Mouse (Mus musculus): ENCODE data around the gene Vmn2r83.
"Not testable (repeated sequence)": the region's sequence is repeated elsewhere in the genome, so short reads cannot be mapped to it uniquely, and the experiment has no call there.

The Vmn2r83 gene

GRCm38 (mm10) chr10:79468431-79468830 is at the start of gene Vmn2r83:
Gene Vmn2r83 (plus strand): TSS chr10:79468731.
- DNase-seq (ENCODE audit: low spot score) = no peak

- DNase-seq (ENCODE audit: low spot score) = not testable (repeated sequence)
These were observed 33.2 kb upstream of the Vmn2r83 start for GRCm38 (mm10) chr10:79435141-79435820.

DNA sequence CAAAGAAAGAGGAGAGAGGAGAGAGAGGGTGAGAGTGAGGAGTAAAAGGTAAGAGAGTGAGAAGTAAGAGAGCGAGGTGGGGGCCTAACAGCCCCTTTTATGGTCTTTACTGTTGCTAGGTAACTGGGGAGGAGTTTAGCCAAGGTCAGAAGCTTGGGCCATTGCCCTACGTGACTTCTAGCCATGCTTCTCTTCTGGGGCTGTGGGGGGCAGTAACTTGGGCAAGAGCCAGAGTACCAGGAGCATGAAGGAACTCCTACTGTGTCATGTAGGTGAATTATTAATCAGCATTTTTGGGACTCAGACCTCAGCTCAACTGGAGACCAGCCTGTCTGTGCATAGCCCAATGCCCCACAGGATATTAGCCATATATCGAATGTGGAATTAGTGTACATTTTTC is 27.4 kb downstream of the Vmn2r83 start:
- DNase-seq (ENCODE audit: low spot score) = no peak

DNA sequence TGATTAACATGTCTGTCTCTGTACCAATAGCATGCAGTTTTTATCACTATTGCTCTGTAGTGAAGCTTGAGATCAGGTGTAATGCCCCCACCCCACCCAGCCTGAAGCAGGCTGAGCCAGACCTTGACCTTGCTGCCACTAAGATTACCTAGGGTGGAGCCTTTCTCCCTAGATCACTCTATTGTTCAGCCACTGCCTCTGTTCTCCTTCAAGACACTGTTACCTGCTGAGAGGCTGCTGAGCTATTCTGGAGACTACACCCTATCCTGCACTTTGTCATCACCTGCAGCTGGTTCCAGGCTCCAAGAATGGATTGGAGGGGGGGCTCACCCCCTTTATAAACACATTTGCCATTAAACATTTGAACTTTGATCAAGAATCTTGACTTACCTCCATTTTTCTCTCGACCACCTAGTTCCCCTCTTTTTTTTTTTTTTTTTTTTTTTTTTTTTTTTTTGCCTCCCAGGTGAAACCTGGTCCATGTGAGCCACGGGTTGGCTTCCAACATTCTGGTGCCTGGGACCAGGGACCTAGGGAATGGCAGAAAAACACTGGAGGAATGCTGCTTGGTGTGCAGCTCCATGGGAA is 28.3 kb downstream of the Vmn2r83 start:
- DNase-seq (ENCODE audit: low spot score) = no peak

DNA sequence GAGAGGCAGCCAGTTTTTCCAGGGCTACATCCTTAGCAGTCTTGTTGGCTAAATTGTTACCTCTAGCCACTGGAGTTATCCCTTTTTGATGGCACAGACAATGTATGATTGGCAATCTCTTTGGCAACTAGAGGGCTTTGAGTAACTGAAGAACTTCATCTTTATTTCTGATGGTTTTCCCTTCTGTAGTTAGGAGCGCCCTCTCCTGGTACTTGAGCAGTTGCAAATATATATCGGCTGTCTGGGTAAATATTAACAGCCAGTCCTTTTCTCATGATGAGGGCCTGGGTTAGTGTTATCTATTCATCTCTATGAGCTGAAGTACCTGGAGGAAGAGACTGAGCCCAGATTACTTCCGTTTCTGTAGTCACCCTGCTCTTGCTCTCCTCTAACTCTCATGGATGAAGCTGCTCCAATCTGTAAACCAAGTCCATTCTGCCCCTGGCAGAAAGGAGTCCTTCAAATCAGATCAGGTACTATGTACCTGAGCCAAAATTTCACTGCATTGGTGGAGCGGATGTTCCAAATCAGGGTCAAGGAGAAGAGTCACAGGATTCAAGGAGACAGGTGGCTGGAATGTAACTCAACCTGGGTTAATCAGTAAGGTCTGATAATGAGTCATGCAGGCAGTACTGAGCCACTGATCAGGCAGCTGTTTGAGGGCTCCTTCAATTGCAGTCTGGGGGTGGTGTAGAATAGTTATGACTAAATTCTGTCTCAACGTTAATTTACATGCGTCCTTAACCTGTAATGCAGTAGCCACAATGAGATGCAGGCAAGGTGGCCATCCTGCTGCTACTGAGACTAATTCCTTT is 34.5 kb downstream of the Vmn2r83 start:
- DNase-seq (ENCODE audit: low spot score) = no peak

GRCm38 (mm10) chr10:79506709-79507108 is 38.2 kb downstream of the Vmn2r83 start:
- DNase-seq (ENCODE audit: low spot score) = no peak

GRCm38 (mm10) chr10:79524433-79524832 is 55.9 kb downstream of the Vmn2r83 start:
- no peak for DNase-seq (ENCODE audit: low spot score)

- no peak for DNase-seq (ENCODE audit: low spot score)
These were observed 57.2 kb downstream of the Vmn2r83 start for GRCm38 (mm10) chr10:79525456-79526325.

DNA sequence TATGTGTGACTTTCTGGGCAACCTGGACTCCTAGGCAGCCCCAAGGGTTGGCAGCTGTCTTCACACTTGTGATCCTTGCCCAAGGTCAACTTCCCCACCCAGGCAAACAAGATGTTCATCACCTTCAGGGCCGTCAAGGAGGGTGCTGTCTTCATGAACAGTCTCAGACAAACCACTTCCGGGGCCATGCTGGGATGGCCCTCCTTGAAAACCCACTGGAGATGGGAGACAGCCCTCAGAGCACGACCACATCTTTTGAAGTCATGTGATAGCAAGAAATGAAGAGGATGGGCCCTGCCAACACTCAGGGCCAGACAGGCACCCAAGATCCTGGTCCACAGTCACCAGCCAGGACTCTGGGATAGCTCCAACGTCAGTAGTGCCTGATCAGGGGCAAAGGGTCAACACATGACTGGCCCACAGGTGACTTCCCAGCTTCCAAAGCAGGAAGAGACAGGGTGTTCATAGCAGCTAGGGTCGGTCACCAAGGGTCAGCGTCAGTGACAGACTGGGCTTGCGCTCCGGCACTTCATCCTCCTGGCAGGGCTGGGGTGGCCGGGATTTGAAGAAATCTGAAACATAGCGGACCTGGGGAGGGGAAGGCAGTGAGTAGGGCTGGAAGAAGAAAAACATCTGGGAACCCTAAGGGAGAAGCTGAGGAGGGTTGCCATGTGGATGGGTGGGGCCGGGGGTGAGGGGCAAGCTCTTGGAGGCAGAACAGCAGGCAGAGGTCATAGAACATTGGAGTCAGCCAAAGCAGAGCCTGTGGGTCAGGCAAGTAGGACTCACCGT is 58.3 kb downstream of the Vmn2r83 start:
- no peak for DNase-seq (ENCODE audit: low spot score)

GRCm38 (mm10) chr10:79527453-79527845 is 58.9 kb downstream of the Vmn2r83 start:
- no peak for DNase-seq (ENCODE audit: low spot score)

- no peak for DNase-seq (ENCODE audit: low spot score)
These were observed 59.5 kb downstream of the Vmn2r83 start for GRCm38 (mm10) chr10:79528081-79528480.

GRCm38 (mm10) chr10:79530241-79530640 is 61.7 kb downstream of the Vmn2r83 start:
- DNase-seq (ENCODE audit: low spot score) = no peak

DNA sequence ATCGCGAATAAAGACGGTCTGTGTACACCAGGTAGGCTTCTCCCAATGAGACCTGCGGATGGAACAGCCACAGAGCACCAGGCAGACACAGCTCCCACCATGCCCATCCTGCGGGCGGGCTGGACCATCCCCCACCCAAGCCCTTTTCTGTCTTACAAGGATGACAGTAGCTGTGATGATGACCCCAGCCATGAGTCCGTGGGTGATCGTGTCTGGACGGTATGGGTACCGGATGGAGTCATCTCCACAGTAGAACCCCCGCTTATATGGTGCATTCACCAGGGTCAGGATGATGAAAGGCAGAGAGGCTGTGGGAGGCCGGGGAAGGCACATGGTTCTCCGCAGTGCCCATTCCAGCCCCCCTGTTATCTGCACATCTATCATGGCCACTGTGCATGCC is 62.2 kb downstream of the Vmn2r83 start:
- DNase-seq (ENCODE audit: low spot score) = no peak

DNA sequence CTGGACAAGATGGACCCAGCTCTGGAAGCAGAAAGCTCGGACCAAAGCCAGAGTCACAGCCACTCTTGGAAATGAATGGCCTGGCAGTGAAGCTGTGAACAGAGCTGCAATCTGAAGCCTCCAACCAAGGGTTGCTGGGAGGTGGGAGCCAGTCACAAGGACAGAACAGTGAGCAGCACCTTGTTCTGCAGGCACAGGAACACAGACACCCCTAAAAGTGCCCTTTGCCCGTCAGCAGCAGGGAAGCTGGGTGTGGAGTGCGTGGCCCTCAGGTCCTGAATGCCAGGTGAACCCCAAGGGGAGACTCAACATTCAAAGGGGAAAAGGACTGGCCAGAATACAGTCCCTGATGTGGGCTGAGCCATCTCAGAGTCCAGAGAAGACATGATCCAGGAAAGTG is 63.1 kb downstream of the Vmn2r83 start:
- no peak for DNase-seq (ENCODE audit: low spot score)

DNA sequence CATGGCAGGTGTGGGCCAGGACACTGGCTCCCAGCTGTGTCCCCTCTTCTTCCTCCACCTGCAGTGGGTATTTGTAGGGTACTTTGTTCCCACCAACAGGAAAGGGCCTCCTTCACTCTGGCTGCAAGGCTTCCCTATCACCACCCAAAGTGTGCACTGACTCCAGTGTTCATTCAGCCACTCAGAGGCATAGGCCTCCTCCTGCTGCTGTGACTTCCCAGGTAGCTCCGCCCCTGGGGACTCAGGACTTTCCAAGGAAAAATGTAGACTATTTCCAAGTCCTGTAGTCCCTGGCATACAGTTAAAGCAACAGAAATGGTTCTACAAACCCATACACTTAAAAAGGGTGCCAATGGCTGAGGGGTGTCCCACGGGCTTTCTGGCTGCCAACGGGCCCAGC is 64.1 kb downstream of the Vmn2r83 start:
- no peak for DNase-seq (ENCODE audit: low spot score)

GRCm38 (mm10) chr10:79533126-79533911 is 64.8 kb downstream of the Vmn2r83 start, which contains the start of gene Plpp2:
Gene Plpp2 (minus strand): TSS chr10:79533796.
- peak; percentile 35 for DNase-seq (ENCODE audit: low spot score)

- no peak for DNase-seq (ENCODE audit: low spot score)
These were observed 65.9 kb downstream of the Vmn2r83 start for GRCm38 (mm10) chr10:79534426-79534825.

DNA sequence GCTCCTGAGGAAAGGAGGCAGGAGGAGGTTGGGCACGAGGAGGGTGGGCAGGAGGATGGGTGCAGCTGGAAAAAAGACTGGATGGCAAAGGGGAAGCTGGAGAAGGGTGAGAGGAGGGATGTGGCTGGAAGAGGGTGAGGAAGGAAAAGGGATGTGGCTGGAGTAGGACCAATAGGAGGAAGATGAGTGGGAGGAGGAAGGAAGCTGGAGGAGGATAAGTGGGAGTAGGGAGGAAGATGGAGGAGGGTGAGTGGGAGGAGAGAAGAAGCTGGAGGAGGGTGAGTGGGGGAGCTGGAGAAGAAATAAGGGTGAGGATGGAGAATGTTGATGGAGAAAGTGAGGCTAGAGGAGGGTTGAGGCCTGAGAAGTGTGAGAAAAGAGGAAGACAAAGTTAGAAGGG is 66.9 kb downstream of the Vmn2r83 start:
- no peak for DNase-seq (ENCODE audit: low spot score)

DNA sequence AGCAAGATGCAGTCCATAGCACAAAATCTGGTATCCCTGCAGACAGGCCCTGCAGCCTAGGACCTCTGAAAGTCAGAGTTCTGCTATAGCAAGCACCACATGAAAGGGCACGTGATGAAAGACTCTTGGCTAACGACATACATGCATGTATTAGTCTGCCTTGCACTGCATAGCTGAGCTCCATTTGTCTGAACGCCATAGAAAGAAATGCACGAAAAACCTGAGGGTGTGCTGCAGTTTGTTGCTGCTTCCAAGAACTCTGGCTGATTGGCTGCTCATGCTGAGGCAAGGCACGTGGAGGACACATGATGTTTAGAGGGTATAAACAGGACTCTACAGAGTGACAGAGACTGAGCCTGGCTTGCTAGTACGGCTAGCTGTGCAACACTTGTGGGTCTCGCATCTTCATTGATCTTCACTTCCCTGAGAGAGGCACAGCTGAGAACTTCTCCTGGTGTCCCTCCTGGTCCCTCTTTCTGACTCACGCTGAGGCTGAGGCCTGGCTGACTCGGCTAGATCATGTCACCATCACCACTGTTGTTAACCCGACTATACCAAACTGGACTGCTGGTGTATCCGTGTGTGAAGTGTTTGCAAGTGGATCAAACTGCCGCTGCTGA is 68.0 kb downstream of the Vmn2r83 start:
- DNase-seq (ENCODE audit: low spot score) = no peak

GRCm38 (mm10) chr10:79537271-79537670 is 68.7 kb downstream of the Vmn2r83 start:
- no peak for DNase-seq (ENCODE audit: low spot score)
